ENCODE assay signal across 32 mouse cellular contexts in the genomic region with DNA sequence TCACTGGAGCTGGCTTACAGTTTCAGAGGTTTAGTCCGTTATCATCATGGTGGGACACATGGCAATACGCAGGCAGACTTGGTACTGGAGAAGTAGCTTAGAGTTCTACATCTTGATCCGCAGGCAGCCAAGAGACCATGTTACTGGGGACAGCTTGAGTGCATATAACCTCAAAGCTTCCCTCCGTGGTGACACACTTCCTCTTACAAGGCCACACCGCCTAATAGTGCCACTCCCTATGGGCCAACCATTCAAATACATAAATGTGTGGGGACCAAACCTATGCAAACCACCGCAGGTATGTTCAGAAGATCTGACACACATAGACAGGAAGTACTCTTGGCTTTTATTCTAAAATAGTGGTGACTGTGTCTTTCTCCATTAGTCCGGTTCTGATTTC. TPM values are rescaled to one million over a fixed set of nuclear protein-coding genes. Genes with fewer than 3 reads are reported as not detected.
A peak's percentile ranks its signal among the peaks of the same experiment; 100 is the strongest.
DNase-seq lines count a peak whose midpoint lies in the region; ATAC-seq lines count a peak whose summit lies in the region.
"Had no signal": no experiment of that assay in that cellular context is flagged by ENCODE, and none has a peak within 500 bp of the region (broad histone marks: within the 10 kb centered on the region; RNA-seq: fewer than 3 reads in every experiment).

No protein-coding gene starts in this region.

- no peak overlapping the region for H3K4me2 ChIP-seq in hindbrain, embryonic 13.5 days
- H3K4me2 ChIP-seq: embryonic facial prominence, embryonic 15.5 days; forebrain, embryonic 12.5 days; heart, embryonic 11.5 days; hindbrain, embryonic 14.5 days; kidney, embryonic 15.5 days; limb, embryonic 13.5 days; liver, embryonic 11.5 days; midbrain, embryonic 15.5 days had no signal

- intact Hi-C loops in gastrocnemius, postnatal 14 days (cut with DNase I; ENCODE audit: low total_unique reads): no loop called here

- no peak overlapping the region for H3K9ac ChIP-seq in hindbrain, embryonic 13.5 days
- H3K9ac ChIP-seq: embryonic facial prominence, embryonic 15.5 days; forebrain, embryonic 12.5 days; forebrain, postnatal 0 days; hindbrain, embryonic 14.5 days; kidney, embryonic 15.5 days; limb, embryonic 13.5 days; midbrain, embryonic 15.5 days had no signal

- no peak overlapping the region for H3K4me3 ChIP-seq in hindbrain, embryonic 13.5 days
- H3K4me3 ChIP-seq: embryonic facial prominence, embryonic 10.5 days; embryonic facial prominence, embryonic 15.5 days; forebrain, embryonic 12.5 days; kidney, embryonic 15.5 days; limb, embryonic 13.5 days; midbrain, embryonic 15.5 days; myocyte had no signal

- peak; percentile 76 for ATAC-seq in common myeloid progenitor, adult 5-6 weeks (replicated peaks; ENCODE audit: low read depth, poor library complexity, severe bottlenecking)
- peak; percentile 78 for ATAC-seq in megakaryocyte progenitor cell, adult 5-6 weeks (replicated peaks; ENCODE audit: poor library complexity)
- no peak for ATAC-seq in hindbrain, embryonic 13.5 days (ENCODE audit: low FRiP score)
- ATAC-seq: forebrain, postnatal 0 days; inflammation-experienced regulatory T-cells, adult 6 months; midbrain, embryonic 15.5 days had no signal

- no peaks in the 10 kb centered on the region for H3K36me3 ChIP-seq in splenic B cell, adult 2 months (ENCODE audit: control insufficient read depth, insufficient read depth, low read length, poor library complexity, severe bottlenecking)
- no peaks in the 10 kb centered on the region for H3K36me3 ChIP-seq in hindbrain, embryonic 13.5 days
- H3K36me3 ChIP-seq: embryonic facial prominence, embryonic 10.5 days; embryonic facial prominence, embryonic 15.5 days; forebrain, embryonic 12.5 days; G1E; kidney, embryonic 15.5 days; limb, embryonic 13.5 days; midbrain, embryonic 15.5 days had no signal

- 91% methylated on average over 7 of the region's 7 CpGs for WGBS in hindbrain, embryonic 13.5 days

- no peaks in the 10 kb centered on the region for H3K27me3 ChIP-seq in splenic B cell, adult 2 months (ENCODE audit: control insufficient read depth, insufficient read depth, low read length, poor library complexity, severe bottlenecking)
- H3K27me3 ChIP-seq in hindbrain, embryonic 13.5 days: no peaks in the 10 kb centered on the region
- H3K27me3 ChIP-seq: embryonic facial prominence, embryonic 15.5 days; forebrain, embryonic 12.5 days; kidney, embryonic 15.5 days; limb, embryonic 13.5 days; midbrain, embryonic 15.5 days had no signal

- peak; percentile 29 to 35 for DNase-seq in spleen, postnatal 36 days (ENCODE audit: low spot score in 2 of 2)
- DNase-seq in spleen, adult 12 weeks (ENCODE audit: low spot score): no peak
- peak; percentile 58 for DNase-seq in splenic B cell, adult 2 months (ENCODE audit: low read depth, low spot score)
- no peak for DNase-seq in frontal cortex, postnatal 10 days (ENCODE audit: low spot score in 2 of 2)
- DNase-seq in gastrocnemius, postnatal 14 days: no peak
- DNase-seq: adrenal gland, postnatal 14 days; cerebellum, adult 18-20 months; cerebellum, postnatal 10 days; forebrain, postnatal 0 days; gastrocnemius, postnatal 25 days; heart, adult 18-20 months; heart, postnatal 36 days; kidney, adult 11 months; kidney, postnatal 25 days; lung, postnatal 4 days; right cerebral cortex, adult 18-20 months; thymus, postnatal 25 days had no signal

- H3K9me3 ChIP-seq in hindbrain, embryonic 13.5 days: no peaks in the 10 kb centered on the region
- H3K9me3 ChIP-seq: embryonic facial prominence, embryonic 10.5 days; embryonic facial prominence, embryonic 15.5 days; forebrain, embryonic 12.5 days; G1E; kidney, embryonic 15.5 days; midbrain, embryonic 15.5 days had no signal

- no peak overlapping the region for H3K27ac ChIP-seq in hindbrain, embryonic 13.5 days
- H3K27ac ChIP-seq: embryonic facial prominence, embryonic 10.5 days; embryonic facial prominence, embryonic 15.5 days; forebrain, embryonic 12.5 days; hindbrain, embryonic 14.5 days; kidney, embryonic 15.5 days; limb, embryonic 13.5 days; midbrain, embryonic 15.5 days had no signal

- peaks cover 25% of the 10 kb centered on the region for H3K4me1 ChIP-seq in hindbrain, embryonic 13.5 days (replicated peaks)

RNA-seq across cellular contexts. Expression of a gene that starts 52.5 kb away (rescaled TPM):
- total RNA-seq in common myeloid progenitor, adult 5-6 weeks (2017): under 0.01 and 0.05 TPM in 2 replicates
- total RNA-seq in megakaryocyte progenitor cell, adult 5-6 weeks (2015): 0.37 and 0.49 TPM in 2 replicates
- under 0.01 and 0.17 TPM in 2 replicates for total RNA-seq in megakaryocyte progenitor cell, adult 5-6 weeks (2017)
- 22.6 and 24.5 TPM in 2 replicates for polyA plus RNA-seq in hindbrain, embryonic 13.5 days (2015; fragmentation: Nextera tagmentation; extraction: Ambion mirVana)
- under 1 TPM; 0.11 to 0.16 TPM for total RNA-seq in gastrocnemius, postnatal 14 days (2021)
- total RNA-seq: heart, adult 18-20 months; heart, postnatal 36 days had no signal
- polyA plus RNA-seq: G1E; inflammation-experienced regulatory T-cells, adult 6 months; myocyte had no signal

Comparison
In these comparisons a context has a peak if more than half of its experiments do, and no peak if none do; other contexts are left out.
1. DNase-seq: peak in spleen, postnatal 36 days (2 of 2) and splenic B cell, adult 2 months (single experiment); none in spleen, adult 12 weeks (single experiment), frontal cortex, postnatal 10 days (0 of 2) and gastrocnemius, postnatal 14 days (single experiment).